Mouse (Mus musculus) kidney, adult 2 months (tissue): ENCODE data around the gene Ssb. TPM values are rescaled to one million over a fixed set of nuclear protein-coding genes. Genes with fewer than 3 reads are reported as not detected.

ENCODE experiments used
- DNase-seq: peaks from one replicate; pipeline ENCODE4 v3.0.0; 2021
- H3K27ac ChIP-seq: fragments of 200-500 bp; 2 replicates; pipeline ENCODE4 v1.5.1; 2012; ENCODE audit warnings: low read depth, low read length, control low read depth, inconsistent platforms; ENCODE audit not compliant: insufficient read depth
- H3K27me3 ChIP-seq: fragments of 200-500 bp; replicated peaks from 2 replicates; pipeline ENCODE4 v1.6.1; 2012; ENCODE audit warnings: mild to moderate bottlenecking, moderate library complexity, low read length, inconsistent platforms; ENCODE audit not compliant: control insufficient read depth, insufficient read depth
- H3K36me3 ChIP-seq: fragments of 200-500 bp; 2 replicates; pipeline ENCODE4 v1.6.1; 2012; ENCODE audit warnings: mild to moderate bottlenecking, moderate library complexity, low read length, inconsistent platforms; ENCODE audit not compliant: control insufficient read depth, insufficient read depth
- H3K4me1 ChIP-seq: fragments of 200-500 bp; 2 replicates; pipeline ENCODE4 v1.6.1; 2011; ENCODE audit warnings: low read length; ENCODE audit not compliant: control insufficient read depth, insufficient read depth
- H3K4me3 ChIP-seq: fragments of 200-500 bp; 2 replicates; pipeline ENCODE4 v1.5.1; 2011; ENCODE audit warnings: mild to moderate bottlenecking, low read depth, low read length, control low read depth; ENCODE audit not compliant: insufficient read depth
- CTCF ChIP-seq: fragments of 200-500 bp; conservative IDR thresholded peaks from 2 replicates; pipeline ENCODE4 v1.5.1; 2011; ENCODE audit warnings: low read depth, mild to moderate bottlenecking, control low read depth, low read length, moderate library complexity, mixed read lengths; ENCODE audit not compliant: insufficient read depth, insufficient read length
- POLR2A ChIP-seq: fragments of 200-500 bp; IDR thresholded peaks from one replicate; pipeline ENCODE4 v1.6.1; 2011; ENCODE audit warnings: low read depth, low read length, control low read depth
- WGBS: fragments of 180-500 bp; shearing (Covaris S2); methylation state at CpG from one replicate; pipeline ENCODE4 v1.1.7; 2018; 5-methylcytosine and 5-hydroxymethylcytosine counted together
- polyA plus RNA-seq: library from polyadenylated mRNA; depleted of rRNA; stranded (reverse); fragments of >200 nt; gene quantifications from 2 replicates; pipeline ENCODE4 v1.2.3, GENCODE M21; 2012

Ssb gene
- polyA plus RNA-seq, 1 experiment: 5.9 TPM

- TF ChIP-seq POLR2A (no peak), CTCF (no peak)
- no peak overlapping the region for H3K27ac ChIP-seq
These were observed 38.2 kb upstream of the Ssb start for GRCm38 (mm10) chr2:69823129-69823677.

GRCm38 (mm10) chr2:69825898-69826297 is 35.5 kb upstream of the Ssb start:
- Histone ChIP-seq H3K36me3 (no peaks in the 10 kb centered on the region), H3K27me3 (no peaks in the 10 kb centered on the region), H3K27ac (no peak overlapping the region), H3K4me1 (no peaks in the 10 kb centered on the region), H3K4me3 (no peak overlapping the region)
- TF ChIP-seq POLR2A (no peak), CTCF (no peak)
- 78% methylated on average over 10 of the region's 10 CpGs for WGBS
- DNase-seq: no peak

More at GRCm38 (mm10) chr2:69823129-69823677, 38.2 kb upstream of the Ssb start:
- DNase-seq: peak; percentile 17
- 3% methylated on average over 45 of the region's 45 CpGs for WGBS
- Histone ChIP-seq H3K4me3 (peak overlapping the region; percentile 85), H3K36me3 (no peaks in the 10 kb centered on the region), H3K4me1 (no peaks in the 10 kb centered on the region), H3K27me3 (no peaks in the 10 kb centered on the region)

GRCm38 (mm10) chr2:69826380-69826779 is 35.0 kb upstream of the Ssb start:
- Histone ChIP-seq H3K4me3 (no peak overlapping the region), H3K36me3 (no peaks in the 10 kb centered on the region), H3K27me3 (no peaks in the 10 kb centered on the region), H3K4me1 (no peaks in the 10 kb centered on the region), H3K27ac (no peak overlapping the region)
- DNase-seq: peak; percentile 17
- WGBS: 76% methylated on average over 2 of the region's 2 CpGs
- no peak for TF ChIP-seq POLR2A
- no peak for TF ChIP-seq CTCF

GRCm38 (mm10) chr2:69828031-69828430 is 33.3 kb upstream of the Ssb start:
- no peak overlapping the region for H3K4me3 ChIP-seq
- 55% methylated on average over 7 of the region's 7 CpGs for WGBS
- H3K27ac ChIP-seq: no peak overlapping the region
- TF ChIP-seq POLR2A (no peak), CTCF (no peak)
- no peak for DNase-seq
- no peaks in the 10 kb centered on the region for H3K27me3 ChIP-seq
- no peaks in the 10 kb centered on the region for H3K4me1 ChIP-seq
- H3K36me3 ChIP-seq: no peaks in the 10 kb centered on the region

- DNase-seq: no peak
- no peak overlapping the region for H3K4me3 ChIP-seq
- H3K4me1 ChIP-seq: no peaks in the 10 kb centered on the region
- no peaks in the 10 kb centered on the region for H3K36me3 ChIP-seq
- TF ChIP-seq POLR2A (no peak), CTCF (no peak)
- WGBS: 93% methylated on average over 2 of the region's 2 CpGs
- H3K27me3 ChIP-seq: no peaks in the 10 kb centered on the region
- no peak overlapping the region for H3K27ac ChIP-seq
These were observed 31.7 kb upstream of the Ssb start for GRCm38 (mm10) chr2:69829680-69830079.

- 92% methylated on average over 8 of the region's 8 CpGs for WGBS
- no peak for DNase-seq
- no peaks in the 10 kb centered on the region for H3K4me1 ChIP-seq
- TF ChIP-seq CTCF (no peak), POLR2A (no peak)
- H3K27ac ChIP-seq: no peak overlapping the region
- no peaks in the 10 kb centered on the region for H3K36me3 ChIP-seq
- H3K27me3 ChIP-seq: no peaks in the 10 kb centered on the region
- H3K4me3 ChIP-seq: no peak overlapping the region
These were observed 31.2 kb upstream of the Ssb start for GRCm38 (mm10) chr2:69830116-69830515.

- no peak overlapping the region for H3K4me3 ChIP-seq
- no peaks in the 10 kb centered on the region for H3K27me3 ChIP-seq
- no peak for DNase-seq
- TF ChIP-seq POLR2A (no peak), CTCF (no peak)
- H3K27ac ChIP-seq: no peak overlapping the region
- 87% methylated on average over 7 of the region's 7 CpGs for WGBS
- H3K36me3 ChIP-seq: no peaks in the 10 kb centered on the region
- no peaks in the 10 kb centered on the region for H3K4me1 ChIP-seq
These were observed 24.0 kb upstream of the Ssb start for GRCm38 (mm10) chr2:69837244-69837967.

- no peak overlapping the region for H3K27ac ChIP-seq
- no peak overlapping the region for H3K4me3 ChIP-seq
- WGBS: 67% methylated on average over 3 of the region's 3 CpGs
- H3K27me3 ChIP-seq: no peaks in the 10 kb centered on the region
- no peaks in the 10 kb centered on the region for H3K36me3 ChIP-seq
- TF ChIP-seq POLR2A (no peak), CTCF (0 out of 2 replicates have a peak, but pooled peaks have one; percentile 15)
- DNase-seq: no peak
- H3K4me1 ChIP-seq: no peaks in the 10 kb centered on the region
These were observed 23.4 kb upstream of the Ssb start for GRCm38 (mm10) chr2:69837996-69838395.
